Mouse (Mus musculus) heart, adult 2 months (tissue): ENCODE data around the gene Serpinb7.

ENCODE experiments used
- CTCF ChIP-seq: fragments of 200-600 bp; IDR thresholded peaks from 2 replicates; pipeline ENCODE4 v1.8.1; 2022; ENCODE audit warnings: antibody characterized with exemption, mild to moderate bottlenecking, moderate library complexity
- EP300 ChIP-seq: fragments of 200-500 bp; IDR thresholded peaks from 2 replicates; pipeline ENCODE4 v1.6.1; 2011; ENCODE audit warnings: low read depth, low read length, control low read depth; ENCODE audit not compliant: insufficient read depth
- POLR2A ChIP-seq: fragments of 200-500 bp; IDR thresholded peaks from 2 replicates; pipeline ENCODE4 v1.6.1; 2011; ENCODE audit warnings: mild to moderate bottlenecking, low read depth, low read length, control low read depth; ENCODE audit not compliant: insufficient read depth

GRCm38 (mm10) chr1:107365973-107366372 lies 33.5 kb upstream of the Serpinb7 start:
- TF ChIP-seq POLR2A (no peak), CTCF (no peak), EP300 (no peak)
